Mouse (Mus musculus): Measurements from ENCODE around the gene B3gat3. TPM values are rescaled to one million over a fixed set of nuclear protein-coding genes. Genes with fewer than 3 reads are reported as not detected.

Gene B3gat3
- polyA plus RNA-seq, 1 experiment from 2014 or later = 39.5 TPM

DNA sequence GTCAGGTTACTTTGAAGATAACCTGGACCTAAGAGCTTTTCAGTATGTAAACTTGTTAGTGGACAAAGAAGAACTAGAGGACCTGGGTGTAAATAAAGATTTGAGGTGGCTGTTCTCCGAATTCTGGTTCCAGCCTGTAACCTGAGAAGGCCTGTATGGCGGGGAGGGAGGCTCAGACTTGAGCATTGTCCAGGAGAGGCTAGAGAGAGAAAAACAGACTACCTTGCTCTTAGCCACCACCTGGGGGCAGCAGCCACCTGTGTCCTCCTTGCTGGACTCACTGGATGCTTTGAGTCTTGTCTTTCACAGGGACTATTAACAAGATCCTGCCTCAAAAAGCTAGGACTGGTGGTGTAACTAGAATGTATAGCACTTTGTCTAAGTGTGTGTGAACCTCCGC is 56.4 kb downstream of the B3gat3 start:
- peaks cover 33% of the 10 kb centered on the region for H3K36me3 ChIP-seq (ENCODE audit: insufficient read depth, low read length)
- H3K4me1 ChIP-seq (ENCODE audit: insufficient read depth, low read depth, low read length) = no peaks in the 10 kb centered on the region; the same call in 1 of the 2 replicates
- H3K4me2 ChIP-seq (replicated peaks; ENCODE audit: low read depth, low read length) = no peak overlapping the region
- H3K9me3 ChIP-seq (ENCODE audit: low read length) = no peaks in the 10 kb centered on the region
- no peaks in the 10 kb centered on the region for H3K27me3 ChIP-seq (replicated peaks; ENCODE audit: insufficient read depth, low read length)
- ATAC-seq (peak; percentile 91), DNase-seq (ENCODE audit: low spot score) (peak; percentile 92)
- WGBS = 39% methylated on average over 3 of the region's 3 CpGs
- TF ChIP-seq CTCF (IDR thresholded peaks at IDR 0.05) (peak; percentile 89), EP300 (IDR thresholded peaks at IDR 0.05) (peak; percentile 37; the same call in 1 of the 2 replicates)
- H3K4me3 ChIP-seq (ENCODE audit: low read depth, low read length) = no peak overlapping the region
- no peak overlapping the region for H3K9ac ChIP-seq (replicated peaks; ENCODE audit: low read depth)
- H3K27ac ChIP-seq (ENCODE audit: low read length) = no peak overlapping the region

Small RNA genes within 50 kb of the gene (microRNA-seq; reads per million reads assigned to microRNA genes)
- not detected for gene Mir5136

Other genes with a start within 250 kb of the B3gat3 start
- 91.8 and 97.9 TPM in 2 replicates for gene Slc3a2, start 197.0 kb upstream of the B3gat3 start, polyA plus RNA-seq (2015; fragmentation: Nextera tagmentation; extraction: Ambion mirVana)
- 45.3 and 48.7 TPM in 2 replicates for gene Wdr74, start 184.5 kb upstream of the B3gat3 start, polyA plus RNA-seq (2015; fragmentation: Nextera tagmentation; extraction: Ambion mirVana)
- 0.75 and 0.82 TPM in 2 replicates for gene 1700092M07Rik, start 179.7 kb upstream of the B3gat3 start, polyA plus RNA-seq (2015; fragmentation: Nextera tagmentation; extraction: Ambion mirVana)
- gene Stx5a, start 179.0 kb upstream of the B3gat3 start, polyA plus RNA-seq (2015; fragmentation: Nextera tagmentation; extraction: Ambion mirVana) = 130 and 143 TPM in 2 replicates
- gene Nxf1, start 163.3 kb upstream of the B3gat3 start, polyA plus RNA-seq (2015; fragmentation: Nextera tagmentation; extraction: Ambion mirVana) = 88.8 and 89.7 TPM in 2 replicates
- gene Tmem223, start 149.4 kb upstream of the B3gat3 start, polyA plus RNA-seq (2015; fragmentation: Nextera tagmentation; extraction: Ambion mirVana) = 157 and 159 TPM in 2 replicates
- gene Tmem179b, start 145.9 kb upstream of the B3gat3 start, polyA plus RNA-seq (2015; fragmentation: Nextera tagmentation; extraction: Ambion mirVana) = 114 and 127 TPM in 2 replicates
- 11.8 and 12.9 TPM in 2 replicates for gene Taf6l, start 134.0 kb upstream of the B3gat3 start, polyA plus RNA-seq (2015; fragmentation: Nextera tagmentation; extraction: Ambion mirVana)
- 110 and 123 TPM in 2 replicates for gene Polr2g, start 121.8 kb upstream of the B3gat3 start, polyA plus RNA-seq (2015; fragmentation: Nextera tagmentation; extraction: Ambion mirVana)
- 2.3 and 2.6 TPM in 2 replicates for gene Zbtb3, start 117.8 kb upstream of the B3gat3 start, polyA plus RNA-seq (2015; fragmentation: Nextera tagmentation; extraction: Ambion mirVana)
- 21.4 and 22.8 TPM in 2 replicates for gene Ttc9c, start 101.0 kb upstream of the B3gat3 start, polyA plus RNA-seq (2015; fragmentation: Nextera tagmentation; extraction: Ambion mirVana)
- 4.3 and 5.3 TPM in 2 replicates for gene Hnrnpul2, start 100.4 kb upstream of the B3gat3 start, polyA plus RNA-seq (2015; fragmentation: Nextera tagmentation; extraction: Ambion mirVana)
- not detected in 2 replicates for gene AC129217.1, start 90.6 kb upstream of the B3gat3 start, polyA plus RNA-seq (2015; fragmentation: Nextera tagmentation; extraction: Ambion mirVana)
- gene Bscl2, start 82.9 kb upstream of the B3gat3 start, polyA plus RNA-seq (2015; fragmentation: Nextera tagmentation; extraction: Ambion mirVana) = 66.3 and 66.8 TPM in 2 replicates
- 0.35 and 0.46 TPM in 2 replicates for gene Gng3, start 81.2 kb upstream of the B3gat3 start, polyA plus RNA-seq (2015; fragmentation: Nextera tagmentation; extraction: Ambion mirVana)
- 1.7 and 1.9 TPM in 2 replicates for gene Lrrn4cl, start 69.6 kb upstream of the B3gat3 start, polyA plus RNA-seq (2015; fragmentation: Nextera tagmentation; extraction: Ambion mirVana)
- gene Ubxn1, start 48.9 kb upstream of the B3gat3 start, polyA plus RNA-seq (2015; fragmentation: Nextera tagmentation; extraction: Ambion mirVana) = 153 and 164 TPM in 2 replicates
- gene Uqcc3, start 39.5 kb upstream of the B3gat3 start, polyA plus RNA-seq (2015; fragmentation: Nextera tagmentation; extraction: Ambion mirVana) = 75.2 and 84.3 TPM in 2 replicates
- 33.6 and 40.0 TPM in 2 replicates for gene Lbhd1, start 36.6 kb upstream of the B3gat3 start, polyA plus RNA-seq (2015; fragmentation: Nextera tagmentation; extraction: Ambion mirVana)
- gene Gm49403, start 36.4 kb upstream of the B3gat3 start, polyA plus RNA-seq (2015; fragmentation: Nextera tagmentation; extraction: Ambion mirVana) = not detected in 2 replicates
- 44.4 and 45.3 TPM in 2 replicates for gene 1810009A15Rik, start 31.5 kb upstream of the B3gat3 start, polyA plus RNA-seq (2015; fragmentation: Nextera tagmentation; extraction: Ambion mirVana)
- gene Gm49416, start 31.4 kb upstream of the B3gat3 start, polyA plus RNA-seq (2015; fragmentation: Nextera tagmentation; extraction: Ambion mirVana) = not detected in 2 replicates
- gene Ints5, start 27.4 kb upstream of the B3gat3 start, polyA plus RNA-seq (2015; fragmentation: Nextera tagmentation; extraction: Ambion mirVana) = 16.6 and 16.7 TPM in 2 replicates
- gene Ganab, start 22.3 kb upstream of the B3gat3 start, polyA plus RNA-seq (2015; fragmentation: Nextera tagmentation; extraction: Ambion mirVana) = 41.4 and 45.7 TPM in 2 replicates
- gene Rom1, start 9.0 kb downstream of the B3gat3 start, polyA plus RNA-seq (2015; fragmentation: Nextera tagmentation; extraction: Ambion mirVana) = 4.9 and 5.7 TPM in 2 replicates
- gene Eml3, start 9.2 kb downstream of the B3gat3 start, polyA plus RNA-seq (2015; fragmentation: Nextera tagmentation; extraction: Ambion mirVana) = 28.6 and 30.5 TPM in 2 replicates
- gene Mta2, start 21.5 kb downstream of the B3gat3 start, polyA plus RNA-seq (2015; fragmentation: Nextera tagmentation; extraction: Ambion mirVana) = 81.8 and 84.7 TPM in 2 replicates
- gene Tut1, start 33.5 kb downstream of the B3gat3 start, polyA plus RNA-seq (2015; fragmentation: Nextera tagmentation; extraction: Ambion mirVana) = 12.8 and 13.6 TPM in 2 replicates
- 153 and 159 TPM in 2 replicates for gene Eef1g, start 46.7 kb downstream of the B3gat3 start, polyA plus RNA-seq (2015; fragmentation: Nextera tagmentation; extraction: Ambion mirVana)
- 151 and 163 TPM in 2 replicates for gene Ahnak, start 68.9 kb downstream of the B3gat3 start, polyA plus RNA-seq (2015; fragmentation: Nextera tagmentation; extraction: Ambion mirVana)
- gene Scgb1a1, start 167.6 kb downstream of the B3gat3 start, polyA plus RNA-seq (2015; fragmentation: Nextera tagmentation; extraction: Ambion mirVana) = 26,192 and 26,425 TPM in 2 replicates
- 5.9 and 7.9 TPM in 2 replicates for gene Asrgl1, start 215.3 kb downstream of the B3gat3 start, polyA plus RNA-seq (2015; fragmentation: Nextera tagmentation; extraction: Ambion mirVana)

All from lung, postnatal 0 days (tissue).